Mouse (Mus musculus) forebrain, embryonic 11.5 days (tissue): ENCODE data around the gene Rtl10. TPM values are rescaled to one million over a fixed set of nuclear protein-coding genes. Genes with fewer than 3 reads are reported as not detected.

ENCODE experiments used
- ATAC-seq: fragments of 200-750 bp; cut with Nextera tagmentation; replicated peaks from 2 replicates; pipeline ENCODE4 v1.8.0; 2017; ENCODE audit warnings: moderate TSS enrichment; ENCODE audit not compliant: low FRiP score
- DNase-seq: peaks from one replicate; pipeline ENCODE4 v3.0.0-alpha.2; 2017; ENCODE audit warnings: low spot score
- H3K27ac ChIP-seq: fragments of 300-500 bp; sonication (generic); 2 replicates; pipeline ENCODE4 v1.5.1; 2014; ENCODE audit warnings: low read depth, low read length
- H3K27me3 ChIP-seq: fragments of 300-500 bp; sonication (generic); 2 replicates; pipeline ENCODE4 v1.6.1; 2014; ENCODE audit warnings: mild to moderate bottlenecking, low read length, mixed read lengths; ENCODE audit not compliant: control insufficient read depth, insufficient read depth
- H3K36me3 ChIP-seq: fragments of 300-500 bp; sonication (generic); 2 replicates; pipeline ENCODE4 v1.6.1; 2014; ENCODE audit warnings: mild to moderate bottlenecking, low read length, moderate library complexity, mixed read lengths; ENCODE audit not compliant: control insufficient read depth, insufficient read depth
- H3K4me1 ChIP-seq: fragments of 300-500 bp; sonication (generic); replicated peaks from 2 replicates; pipeline ENCODE4 v1.6.1; 2014; ENCODE audit warnings: low read length, mixed read lengths; ENCODE audit not compliant: control insufficient read depth, insufficient read depth
- H3K4me2 ChIP-seq: fragments of 300-500 bp; sonication (generic); 2 replicates; pipeline ENCODE4 v1.6.1; 2014; ENCODE audit warnings: low read depth, mild to moderate bottlenecking, low read length, moderate library complexity, mixed read lengths; ENCODE audit not compliant: severe bottlenecking
- H3K4me3 ChIP-seq: fragments of 300-500 bp; sonication (generic); 2 replicates; pipeline ENCODE4 v1.5.1; 2014; ENCODE audit warnings: low read depth, low read length
- H3K9ac ChIP-seq: fragments of 300-500 bp; sonication (generic); 2 replicates; pipeline ENCODE4 v1.6.1; 2014; ENCODE audit warnings: low read length
- H3K9me3 ChIP-seq: fragments of 300-500 bp; sonication (generic); 2 replicates; pipeline ENCODE4 v1.6.1; 2016; ENCODE audit warnings: low read length, mixed read lengths; ENCODE audit not compliant: control insufficient read depth
- WGBS: fragments of 180-500 bp; shearing (Covaris S2); extraction: QIAGEN DNeasy Blood & Tissue Kit; methylation state at CpG from one replicate; pipeline ENCODE4 v1.1.7; 2014; 5-methylcytosine and 5-hydroxymethylcytosine counted together
- polyA plus RNA-seq: library from polyadenylated mRNA; unstranded; fragments of >200 nt; fragmentation: Nextera tagmentation; extraction: Ambion mirVana; gene quantifications from 2 replicates; pipeline ENCODE4 v1.2.1, GENCODE M21; 2014

Gene Rtl10
- polyA plus RNA-seq, 1 experiment from 2014 or later, result 2.6 TPM

DNA sequence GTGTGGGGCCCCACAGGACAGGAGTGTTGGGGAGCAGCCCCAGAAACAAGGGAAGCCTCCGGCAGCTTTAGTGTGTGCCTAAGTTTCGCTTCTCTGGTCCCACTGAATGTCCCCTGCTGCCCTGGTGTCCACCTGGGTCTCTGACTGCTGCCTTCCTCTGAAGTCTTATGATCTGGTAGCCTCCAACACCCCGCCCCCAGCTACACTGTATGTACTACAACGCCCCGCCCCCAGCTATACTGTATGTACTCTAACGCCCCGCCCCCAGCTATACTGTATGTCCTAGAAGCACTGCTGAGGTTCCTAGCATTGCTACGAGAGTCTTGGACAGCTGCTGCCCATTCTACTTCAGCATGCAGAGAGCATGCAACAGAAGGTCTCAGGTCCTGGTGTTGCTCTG lies 25.7 kb upstream of the Rtl10 start:
- no peak for ATAC-seq

DNA sequence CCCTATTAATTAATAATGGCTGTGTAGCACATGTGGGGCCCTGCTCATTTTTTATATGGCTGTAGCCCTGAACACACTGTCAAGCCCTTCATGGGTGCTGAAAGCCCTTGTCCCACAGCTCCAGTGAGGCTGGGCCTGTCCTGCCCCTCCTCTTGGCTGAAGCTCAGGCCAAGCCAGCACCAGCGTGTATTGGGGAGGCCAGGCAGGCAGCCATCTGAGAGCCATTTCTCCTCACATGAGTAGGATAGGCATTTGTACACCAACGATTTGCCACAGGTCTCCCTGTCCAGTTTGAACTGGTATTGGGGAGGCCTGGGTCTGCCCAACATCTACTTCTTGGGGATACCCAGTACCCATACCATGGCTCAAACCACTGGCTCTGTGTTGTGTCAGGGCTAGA lies 24.7 kb upstream of the Rtl10 start:
- no peak for ATAC-seq
- 94% methylated on average over 2 of the region's 2 CpGs for WGBS
- Histone ChIP-seq H3K36me3 (no peaks in the 10 kb centered on the region; the same call in 1 of the 2 replicates), H3K4me3 (no peak overlapping the region), H3K27me3 (no peaks in the 10 kb centered on the region), H3K27ac (no peak overlapping the region), H3K4me2 (no peak overlapping the region), H3K4me1 (no peaks in the 10 kb centered on the region; the same call in 1 of the 2 replicates), H3K9ac (no peak overlapping the region), H3K9me3 (no peaks in the 10 kb centered on the region)
- DNase-seq, result no peak

More for the DNA sequence above, 25.7 kb upstream of the Rtl10 start:
- Histone ChIP-seq H3K4me1 (no peaks in the 10 kb centered on the region; the same call in 1 of the 2 replicates), H3K27me3 (no peaks in the 10 kb centered on the region), H3K4me2 (no peak overlapping the region), H3K9ac (no peak overlapping the region), H3K9me3 (no peaks in the 10 kb centered on the region), H3K27ac (no peak overlapping the region), H3K4me3 (no peak overlapping the region), H3K36me3 (no peaks in the 10 kb centered on the region; the same call in 1 of the 2 replicates)
- no peak for DNase-seq
- WGBS, result 98% methylated on average over 8 of the region's 8 CpGs

- no peaks in the 10 kb centered on the region for H3K9me3 ChIP-seq
- H3K27me3 ChIP-seq, result no peaks in the 10 kb centered on the region
- H3K9ac ChIP-seq, result no peak overlapping the region
- H3K4me1 ChIP-seq, result 0 out of 2 replicates have a peak, but pooled peaks cover 3% of the 10 kb centered on the region
- ATAC-seq (no peak), DNase-seq (peak; percentile 47)
- 64% methylated on average over 6 of the region's 6 CpGs for WGBS
- H3K4me2 ChIP-seq, result no peak overlapping the region
- no peak overlapping the region for H3K4me3 ChIP-seq
- no peaks in the 10 kb centered on the region; the same call in 1 of the 2 replicates for H3K36me3 ChIP-seq
- H3K27ac ChIP-seq, result no peak overlapping the region
These were observed 20.7 kb upstream of the Rtl10 start for GRCm38 (mm10) chr16:18477996-18478395.

- no peaks in the 10 kb centered on the region for H3K27me3 ChIP-seq
- 29% methylated on average over 7 of the region's 7 CpGs for WGBS
- no peak overlapping the region for H3K4me2 ChIP-seq
- no peak overlapping the region for H3K9ac ChIP-seq
- no peaks in the 10 kb centered on the region for H3K9me3 ChIP-seq
- H3K4me3 ChIP-seq, result no peak overlapping the region
- H3K27ac ChIP-seq, result no peak overlapping the region
- peak; percentile 46 for DNase-seq
- no peak for ATAC-seq
- H3K36me3 ChIP-seq, result no peaks in the 10 kb centered on the region
- peaks cover 7% of the 10 kb centered on the region; the same call in 1 of the 2 replicates for H3K4me1 ChIP-seq
These were observed 19.0 kb upstream of the Rtl10 start for GRCm38 (mm10) chr16:18479667-18480066.

- Histone ChIP-seq H3K9me3 (no peaks in the 10 kb centered on the region), H3K4me2 (no peak overlapping the region), H3K9ac (no peak overlapping the region), H3K4me1 (peaks cover 10% of the 10 kb centered on the region; the same call in 1 of the 2 replicates), H3K4me3 (no peak overlapping the region), H3K27ac (no peak overlapping the region), H3K36me3 (no peaks in the 10 kb centered on the region), H3K27me3 (no peaks in the 10 kb centered on the region)
- ATAC-seq, result no peak
- peak; percentile 45 for DNase-seq
- 71% methylated on average over 4 of the region's 4 CpGs for WGBS
These were observed 17.7 kb upstream of the Rtl10 start for GRCm38 (mm10) chr16:18480933-18481485.

DNA sequence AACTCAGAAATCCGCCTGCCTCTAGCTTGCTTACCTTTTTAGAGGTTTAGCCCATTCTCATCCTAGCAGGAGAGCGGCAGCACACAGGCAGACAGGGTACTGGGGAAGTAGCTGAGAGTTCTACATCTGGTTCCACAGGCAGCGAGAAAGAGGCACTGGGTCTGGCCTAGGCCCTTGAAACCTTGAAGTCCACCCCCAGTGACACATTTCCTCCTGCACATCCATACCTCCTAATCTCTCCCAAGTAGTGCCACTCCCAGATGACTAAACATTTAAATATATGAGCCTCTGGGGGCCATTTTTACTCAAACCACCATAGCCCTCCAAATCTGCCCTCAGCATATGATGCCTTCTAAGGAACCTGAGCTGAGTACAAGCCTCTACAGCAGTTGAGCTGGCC lies 16.3 kb upstream of the Rtl10 start:
- Histone ChIP-seq H3K4me2 (no peak overlapping the region), H3K9ac (no peak overlapping the region), H3K27ac (no peak overlapping the region), H3K36me3 (no peaks in the 10 kb centered on the region), H3K9me3 (no peaks in the 10 kb centered on the region), H3K4me1 (peaks cover 10% of the 10 kb centered on the region; the same call in 1 of the 2 replicates), H3K4me3 (no peak overlapping the region), H3K27me3 (no peaks in the 10 kb centered on the region)
- WGBS, result 93% methylated on average over 3 of the region's 3 CpGs
- no peak for ATAC-seq
- peak; percentile 35 for DNase-seq

GRCm38 (mm10) chr16:18483839-18484238 lies 14.9 kb upstream of the Rtl10 start:
- no peaks in the 10 kb centered on the region for H3K27me3 ChIP-seq
- H3K4me3 ChIP-seq, result no peak overlapping the region
- no peak overlapping the region for H3K27ac ChIP-seq
- H3K4me1 ChIP-seq, result peaks cover 10% of the 10 kb centered on the region; the same call in 1 of the 2 replicates
- ATAC-seq (no peak), DNase-seq (peak; percentile 35)
- WGBS, result 56% methylated on average over 5 of the region's 5 CpGs
- H3K9me3 ChIP-seq, result no peaks in the 10 kb centered on the region
- no peaks in the 10 kb centered on the region for H3K36me3 ChIP-seq
- H3K9ac ChIP-seq, result no peak overlapping the region; the same call in 1 of the 2 replicates
- no peak overlapping the region for H3K4me2 ChIP-seq

DNA sequence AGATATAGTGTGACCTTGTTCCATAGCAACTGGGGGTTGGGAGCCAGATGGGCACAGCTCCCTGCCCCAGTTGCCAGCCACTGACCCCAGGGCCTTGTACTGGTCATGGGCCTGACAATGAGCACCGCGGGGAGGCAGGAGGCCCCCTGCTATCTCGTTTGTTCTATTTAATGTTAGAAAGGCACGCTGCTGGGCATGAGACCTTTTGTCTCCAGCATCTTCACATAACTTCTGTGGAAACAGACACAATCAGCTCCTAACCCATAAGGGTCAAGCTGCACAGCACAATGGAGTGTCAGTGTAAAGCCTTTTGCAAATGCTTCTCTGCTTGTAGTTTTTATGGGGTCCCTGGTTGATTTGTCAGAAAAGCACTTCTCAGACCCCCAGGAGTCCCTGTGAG lies 14.3 kb upstream of the Rtl10 start:
- WGBS, result 4% methylated on average over 4 of the region's 4 CpGs
- peak overlapping the region; percentile 43 for H3K9ac ChIP-seq
- ATAC-seq, result no peak

More for the DNA sequence above, 14.3 kb upstream of the Rtl10 start:
- Histone ChIP-seq H3K4me1 (peaks cover 10% of the 10 kb centered on the region; the same call in 1 of the 2 replicates), H3K4me3 (no peak overlapping the region), H3K27ac (no peak overlapping the region; the same call in 1 of the 2 replicates), H3K36me3 (no peaks in the 10 kb centered on the region), H3K27me3 (no peaks in the 10 kb centered on the region), H3K4me2 (no peak overlapping the region), H3K9me3 (no peaks in the 10 kb centered on the region)
- no peak for DNase-seq
